Mouse (Mus musculus) heart, adult 2 months (tissue): Measurements from ENCODE around the gene Eapp. TPM values are rescaled to one million over a fixed set of nuclear protein-coding genes. Genes with fewer than 3 reads are reported as not detected.
A peak's percentile ranks its signal among the peaks of the same experiment; 100 is the strongest.
"Not testable (repeated sequence)": the region's sequence is repeated elsewhere in the genome, so short reads cannot be mapped to it uniquely, and the experiment has no call there.

Experiments
- DNase-seq, 2 experiments: peaks; one replicate each; pipeline ENCODE4 v3.0.0; 2021
- H3K27ac ChIP-seq: fragments of 200-600 bp; 2 replicates; pipeline ENCODE4 v1.8.1; 2022
- H3K27me3 ChIP-seq: fragments of 200-500 bp; 2 replicates; pipeline ENCODE4 v1.6.1; 2012; ENCODE audit warnings: mild to moderate bottlenecking, low read length, inconsistent platforms, mixed read lengths; ENCODE audit not compliant: control insufficient read depth, insufficient read depth
- H3K36me3 ChIP-seq: fragments of 200-500 bp; 2 replicates; pipeline ENCODE4 v1.6.1; 2012; ENCODE audit warnings: low read length, inconsistent platforms; ENCODE audit not compliant: control insufficient read depth, insufficient read depth
- H3K4me1 ChIP-seq: fragments of 200-500 bp; 2 replicates; pipeline ENCODE4 v1.6.1; 2011; ENCODE audit warnings: low read length; ENCODE audit not compliant: control insufficient read depth, insufficient read depth
- H3K4me3 ChIP-seq: fragments of 200-600 bp; 2 replicates; pipeline ENCODE4 v1.8.1; 2022
- H3K79me2 ChIP-seq: fragments of 200-500 bp; replicated peaks from 2 replicates; pipeline ENCODE4 v1.6.1; 2012; ENCODE audit warnings: mild to moderate bottlenecking, inconsistent platforms, low read length, moderate library complexity, mixed read lengths; ENCODE audit not compliant: control insufficient read depth, insufficient read depth
- H3K9ac ChIP-seq: fragments of 200-500 bp; 2 replicates; pipeline ENCODE4 v1.6.1; 2012; ENCODE audit warnings: low read depth, mild to moderate bottlenecking, control low read depth, inconsistent platforms, low read length, mixed read lengths
- CTCF ChIP-seq: fragments of 200-600 bp; IDR thresholded peaks from 2 replicates; pipeline ENCODE4 v1.8.1; 2022; ENCODE audit warnings: antibody characterized with exemption, mild to moderate bottlenecking, moderate library complexity
- EP300 ChIP-seq: fragments of 200-500 bp; IDR thresholded peaks from 2 replicates; pipeline ENCODE4 v1.6.1; 2011; ENCODE audit warnings: low read depth, low read length, control low read depth; ENCODE audit not compliant: insufficient read depth
- POLR2A ChIP-seq: fragments of 200-500 bp; IDR thresholded peaks from 2 replicates; pipeline ENCODE4 v1.6.1; 2011; ENCODE audit warnings: mild to moderate bottlenecking, low read depth, low read length, control low read depth; ENCODE audit not compliant: insufficient read depth
- WGBS: fragments of 180-500 bp; shearing (Covaris S2); methylation state at CpG from one replicate; pipeline ENCODE4 v1.1.7; 2018; 5-methylcytosine and 5-hydroxymethylcytosine counted together
- intact Hi-C: fragments of 180-260 bp; cut with DNase I; formaldehyde crosslinking; loops from one replicate; pipeline ENCODE4 v1.15.1; 2025
- polyA plus RNA-seq: library from polyadenylated mRNA; depleted of rRNA; stranded (reverse); fragments of >200 nt; gene quantifications from 2 replicates; pipeline ENCODE4 v1.2.3, GENCODE M21; 2012
- total RNA-seq, 2 experiments: library from RNA; stranded (reverse); gene quantifications; 2 replicates each; pipeline ENCODE4 v1.2.3; 2021

Eapp gene
- total and polyA plus RNA-seq, 3 experiments: 7.9 to 27.9 (median 27.4) TPM

DNA sequence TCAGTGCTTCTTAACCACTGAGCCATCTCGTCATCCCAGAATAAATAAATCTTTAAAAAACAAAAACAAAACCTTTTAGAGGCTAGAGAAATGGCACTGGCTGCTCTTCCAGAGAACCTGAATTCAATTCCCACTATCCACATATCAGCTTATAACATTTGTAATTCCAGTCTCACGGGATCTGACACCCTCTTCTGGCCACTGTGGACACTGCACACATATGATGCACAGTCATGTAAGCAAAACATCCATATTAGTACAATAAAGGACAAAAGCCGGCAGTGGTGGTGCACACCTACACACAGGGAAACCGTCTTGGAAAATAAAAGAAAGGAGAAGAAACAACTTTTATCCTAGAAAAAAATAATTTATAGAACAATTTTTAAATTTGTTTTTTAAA lies 20.3 kb downstream of the Eapp start:
- no peak for DNase-seq
- Histone ChIP-seq H3K27ac (no peak overlapping the region), H3K36me3 (peaks cover 4% of the 10 kb centered on the region; the same call in 1 of the 2 replicates), H3K4me1 (no peaks in the 10 kb centered on the region), H3K4me3 (no peak overlapping the region), H3K79me2 (no peaks in the 10 kb centered on the region), H3K27me3 (no peaks in the 10 kb centered on the region), H3K9ac (no peak overlapping the region)
- intact Hi-C loops: no loop called here
- WGBS: 97% methylated on average over 4 of the region's 4 CpGs
- no peak for TF ChIP-seq EP300
- TF ChIP-seq CTCF: peak; percentile 27

DNA sequence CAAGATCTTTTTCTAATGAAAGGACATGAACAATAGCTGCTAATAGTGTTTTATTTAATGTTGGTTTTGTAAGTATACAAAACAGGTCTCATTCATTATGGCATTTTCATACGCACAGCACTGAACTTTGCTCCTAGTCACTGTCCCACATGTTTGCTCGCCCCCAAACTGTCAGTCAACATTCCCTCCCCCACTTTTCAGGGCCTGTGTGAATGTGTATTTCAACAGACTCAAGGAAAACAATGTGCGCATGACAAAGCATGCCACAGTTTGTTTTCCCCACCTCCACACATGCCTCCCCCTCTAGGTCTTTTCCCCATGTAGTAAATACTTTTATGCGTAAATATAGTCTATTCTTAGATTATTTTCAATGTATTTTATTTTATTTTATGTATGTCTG lies 24.4 kb downstream of the Eapp start:
- Histone ChIP-seq H3K4me1 (no peaks in the 10 kb centered on the region), H3K9ac (no peak overlapping the region), H3K36me3 (peaks cover 2% of the 10 kb centered on the region; the same call in 1 of the 2 replicates), H3K79me2 (no peaks in the 10 kb centered on the region), H3K4me3 (no peak overlapping the region), H3K27me3 (no peaks in the 10 kb centered on the region), H3K27ac (no peak overlapping the region)
- WGBS: 93% methylated on average over 4 of the region's 4 CpGs
- no peak for DNase-seq
- intact Hi-C loops: no loop called here
- TF ChIP-seq POLR2A (no peak), CTCF (no peak), EP300 (no peak)

- H3K79me2 ChIP-seq: no peaks in the 10 kb centered on the region
- H3K27me3 ChIP-seq: no peaks in the 10 kb centered on the region
- intact Hi-C loops: no loop called here
- no peaks in the 10 kb centered on the region for H3K4me1 ChIP-seq
- H3K9ac ChIP-seq: no peak overlapping the region
- no peak overlapping the region for H3K4me3 ChIP-seq
- no peak for TF ChIP-seq CTCF
- no peak for TF ChIP-seq POLR2A
- TF ChIP-seq EP300: no peak
- 100% methylated on average over 1 of the region's 1 CpGs for WGBS
- H3K27ac ChIP-seq: no peak overlapping the region
- no peak for DNase-seq
- H3K36me3 ChIP-seq: no peaks in the 10 kb centered on the region
Observed at GRCm38 (mm10) chr12:54668141-54668540, 27.6 kb downstream of the Eapp start.

- no peak overlapping the region for H3K9ac ChIP-seq
- intact Hi-C loops: no loop called here
Observed at GRCm38 (mm10) chr12:54665526-54665925, 30.2 kb downstream of the Eapp start.

DNA sequence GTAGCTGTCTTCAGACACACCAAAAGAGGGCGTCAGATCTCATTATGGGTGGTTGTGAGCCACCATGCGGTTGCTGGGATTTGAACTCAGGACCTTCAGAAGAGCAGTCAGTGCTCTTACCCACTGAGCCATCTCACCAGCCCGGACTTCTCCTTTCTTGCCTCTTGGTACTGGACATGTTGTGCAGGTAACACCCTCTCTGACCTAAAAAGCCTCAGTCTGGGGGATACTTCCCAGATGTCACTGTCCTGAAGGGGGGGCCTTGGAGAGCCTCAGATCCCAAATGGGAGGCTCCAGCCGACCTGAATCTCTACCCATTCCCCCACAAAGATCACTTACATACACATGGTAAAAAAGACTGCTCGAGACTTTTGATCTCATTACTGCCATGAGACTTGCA lies 34.2 kb downstream of the Eapp start:
- WGBS: 77% methylated on average over 5 of the region's 5 CpGs
- H3K79me2 ChIP-seq, H3K36me3 ChIP-seq, H3K4me1 ChIP-seq, H3K27me3 ChIP-seq, H3K27ac ChIP-seq, intact Hi-C loops, H3K9ac ChIP-seq, H3K4me3 ChIP-seq, DNase-seq: not testable (repeated sequence)

More at GRCm38 (mm10) chr12:54665526-54665925, 30.2 kb downstream of the Eapp start:
- Histone ChIP-seq H3K27ac (no peak overlapping the region), H3K4me1 (no peaks in the 10 kb centered on the region), H3K79me2 (no peaks in the 10 kb centered on the region), H3K27me3 (no peaks in the 10 kb centered on the region), H3K36me3 (no peaks in the 10 kb centered on the region), H3K4me3 (no peak overlapping the region)
- TF ChIP-seq CTCF (no peak), POLR2A (no peak), EP300 (no peak)
- WGBS: 58% methylated on average over 6 of the region's 6 CpGs
- no peak for DNase-seq

- no peak overlapping the region for H3K27ac ChIP-seq
- WGBS: 81% methylated on average over 3 of the region's 3 CpGs
- no peak for DNase-seq
- TF ChIP-seq EP300 (no peak), CTCF (no peak), POLR2A (no peak)
- H3K36me3 ChIP-seq: peaks cover 2% of the 10 kb centered on the region; the same call in 1 of the 2 replicates
- H3K4me1 ChIP-seq: 0 out of 2 replicates have a peak, but pooled peaks cover 3% of the 10 kb centered on the region
- no peaks in the 10 kb centered on the region for H3K79me2 ChIP-seq
- H3K27me3 ChIP-seq: no peaks in the 10 kb centered on the region
- intact Hi-C loops: no loop called here
- H3K4me3 ChIP-seq: no peak overlapping the region
- no peak overlapping the region for H3K9ac ChIP-seq
Observed at GRCm38 (mm10) chr12:54659901-54660300, 35.8 kb downstream of the Eapp start.
